Mouse (Mus musculus): ENCODE data around the gene Tubal3.
"Not testable (repeated sequence)": the region's sequence is repeated elsewhere in the genome, so short reads cannot be mapped to it uniquely, and the experiment has no call there.

Tubal3 gene

DNA sequence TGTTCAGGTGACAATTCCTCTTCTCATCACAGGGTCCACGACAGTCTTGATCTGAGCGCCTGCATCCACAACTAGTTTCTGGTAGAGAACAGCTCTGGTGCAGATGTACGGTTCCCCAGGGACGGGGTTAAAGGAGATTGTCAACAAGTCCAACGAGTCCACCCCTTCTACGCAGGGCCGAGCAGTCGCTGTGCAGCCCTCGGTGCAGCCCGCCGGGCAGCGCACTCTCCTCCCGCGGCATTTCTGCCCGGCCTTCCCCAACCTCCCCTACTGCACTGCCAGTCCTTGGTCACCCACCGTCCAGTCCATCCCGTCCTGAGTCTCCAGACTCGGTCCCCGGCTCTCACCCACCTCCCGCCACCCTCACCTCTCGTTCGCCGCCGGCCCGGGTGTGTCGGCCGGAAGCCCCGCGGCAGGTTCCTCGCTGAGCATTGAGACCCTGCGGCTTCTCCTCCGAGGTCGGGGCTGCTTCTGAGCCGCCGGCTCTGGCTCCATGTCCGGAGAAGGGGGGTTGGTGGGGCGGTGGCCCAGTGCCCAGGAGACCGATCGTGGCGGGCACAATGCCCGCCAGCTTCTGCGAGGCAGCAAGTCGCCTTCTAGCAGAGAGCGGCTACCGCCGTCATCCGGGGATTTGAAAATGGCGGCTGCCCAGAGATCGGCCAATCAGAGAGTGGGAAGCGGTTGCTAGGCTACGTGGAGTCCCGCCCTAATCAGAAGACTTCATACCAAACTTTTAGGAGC is at the start of gene Tubal3, which contains the start of gene Net1:
TSS of gene Tubal3 (plus strand) at position 704 of the 741 bp plus-strand sequence.
TSS of gene Net1 (minus strand) at position 650 of the 741 bp plus-strand sequence.
- peak; percentile 56 for DNase-seq (ENCODE audit: low read depth, low spot score)

DNA sequence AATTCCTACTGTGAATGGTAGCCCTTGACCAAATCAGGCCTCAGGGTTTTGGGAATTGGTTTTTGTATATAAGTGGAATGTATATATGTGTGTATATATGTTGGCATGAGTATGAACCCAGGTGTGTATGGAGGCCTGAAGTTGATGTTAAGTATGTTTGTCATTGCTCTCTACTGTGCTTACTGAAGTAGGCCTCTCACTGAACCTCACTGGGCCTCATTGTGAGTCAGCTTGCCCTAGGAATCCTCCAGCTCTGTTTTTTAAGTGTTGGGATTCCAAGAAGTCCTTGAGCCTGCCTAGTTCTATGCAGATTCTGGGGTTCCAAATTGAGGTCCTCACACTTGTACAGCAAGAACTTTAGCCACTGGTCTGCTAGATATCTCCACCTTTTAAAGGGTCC is 48.2 kb upstream of the Tubal3 start:
- DNase-seq (ENCODE audit: low read depth, low spot score): no peak

DNA sequence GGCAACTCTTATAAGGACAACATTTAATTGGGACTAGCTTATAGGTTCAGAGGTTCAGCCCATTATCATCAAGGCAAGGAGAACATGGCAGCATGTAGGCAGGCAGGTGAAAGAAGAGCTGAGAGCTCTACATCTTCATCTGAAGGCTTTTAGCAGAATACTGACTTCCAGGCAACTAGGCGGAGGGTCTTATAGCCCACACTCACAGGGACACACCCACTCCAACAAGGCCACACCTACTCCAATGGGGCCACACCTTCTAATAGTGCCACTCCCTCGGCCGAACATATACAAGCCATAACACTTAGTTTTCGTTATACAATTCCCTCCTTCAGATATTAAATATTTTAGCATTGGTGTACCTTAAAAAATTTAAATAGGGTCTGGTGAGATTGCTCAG is 45.2 kb upstream of the Tubal3 start:
- DNase-seq (ENCODE audit: low read depth, low spot score): no peak

DNA sequence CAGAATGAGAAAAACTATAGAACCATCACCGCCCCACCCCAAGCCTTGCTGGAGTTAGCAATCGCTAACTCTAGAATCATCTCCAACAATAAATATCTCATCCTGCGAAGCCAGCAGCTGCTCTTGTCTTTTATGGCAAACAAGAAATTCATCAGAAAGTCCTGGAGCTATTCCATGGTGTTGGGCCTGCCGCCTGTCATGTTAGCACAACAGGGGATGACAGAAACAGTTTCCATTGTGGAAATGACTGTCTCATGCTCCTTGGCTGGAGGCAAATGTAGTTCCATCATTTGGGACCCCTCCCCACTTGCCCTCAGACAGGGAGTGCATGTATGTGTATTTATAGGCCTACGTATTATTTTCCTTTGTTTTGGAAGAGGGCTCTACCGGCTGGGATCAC is 41.6 kb upstream of the Tubal3 start:
- DNase-seq (ENCODE audit: low read depth, low spot score): no peak

DNA sequence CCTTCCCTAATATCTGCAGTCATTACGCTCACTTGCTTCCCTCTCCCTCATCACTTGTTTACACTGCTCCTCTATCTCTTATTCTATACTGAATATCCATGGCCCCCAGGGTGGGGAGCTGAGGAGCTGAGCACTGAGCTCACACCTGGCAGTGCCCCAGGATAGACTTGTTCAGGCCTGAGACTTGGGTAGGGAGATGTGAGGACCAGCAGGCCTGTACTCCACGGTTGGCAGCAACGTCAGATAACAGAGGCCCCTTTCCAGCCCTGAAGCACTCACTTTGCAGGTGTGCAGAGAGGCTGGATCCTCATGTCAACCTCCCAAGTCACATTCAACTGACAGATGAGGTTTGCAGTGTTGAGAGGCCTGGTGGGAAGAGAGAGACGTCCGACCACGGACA is 40.9 kb upstream of the Tubal3 start:
- no peak for DNase-seq (ENCODE audit: low read depth, low spot score)

DNA sequence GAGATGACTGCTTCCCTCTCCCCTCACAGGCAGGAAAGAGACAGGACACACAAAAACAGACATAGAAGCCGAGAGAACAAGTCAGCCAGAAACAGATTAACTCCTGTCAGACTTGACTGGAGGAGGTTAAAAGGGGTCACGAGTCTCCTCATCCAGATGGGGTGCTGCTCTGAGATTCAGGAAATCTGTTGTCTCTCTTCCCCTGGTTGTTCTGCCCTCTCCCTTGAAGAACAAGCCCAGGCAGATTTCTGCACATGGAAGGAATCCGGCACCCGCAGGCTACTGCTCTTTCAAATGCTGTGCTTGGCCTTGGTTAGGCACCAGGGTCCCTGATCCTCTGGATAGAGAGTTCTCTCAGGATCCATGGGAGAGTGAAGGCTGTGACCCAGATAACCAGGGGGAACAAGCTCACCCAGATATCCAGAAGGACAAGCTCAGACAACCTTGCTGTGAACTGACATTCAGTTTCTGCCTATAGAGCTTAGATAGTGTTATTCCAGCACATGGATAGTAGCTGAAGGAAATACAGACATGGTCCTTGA is 40.3 kb upstream of the Tubal3 start:
- DNase-seq (ENCODE audit: low read depth, low spot score): no peak

DNA sequence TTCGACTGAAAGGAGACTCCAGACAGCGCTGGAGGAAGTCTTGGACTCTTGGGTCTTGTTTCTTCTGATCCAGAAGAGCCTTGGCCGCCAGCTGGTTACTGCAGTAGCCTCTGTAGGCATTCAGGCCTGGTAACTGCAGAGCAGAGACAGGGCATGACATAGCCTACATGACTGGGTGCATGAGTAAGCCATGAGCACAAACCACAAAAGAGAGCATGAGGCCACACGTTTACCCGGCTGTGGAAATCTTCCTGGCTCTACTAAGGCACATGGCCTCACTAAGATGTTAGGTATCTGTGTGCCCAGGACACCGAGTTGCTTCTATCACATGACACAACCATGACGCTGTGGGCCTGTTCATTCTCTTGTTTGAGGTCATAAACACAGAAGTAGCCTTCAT is 31.4 kb upstream of the Tubal3 start:
- no peak for DNase-seq (ENCODE audit: low read depth, low spot score)

DNA sequence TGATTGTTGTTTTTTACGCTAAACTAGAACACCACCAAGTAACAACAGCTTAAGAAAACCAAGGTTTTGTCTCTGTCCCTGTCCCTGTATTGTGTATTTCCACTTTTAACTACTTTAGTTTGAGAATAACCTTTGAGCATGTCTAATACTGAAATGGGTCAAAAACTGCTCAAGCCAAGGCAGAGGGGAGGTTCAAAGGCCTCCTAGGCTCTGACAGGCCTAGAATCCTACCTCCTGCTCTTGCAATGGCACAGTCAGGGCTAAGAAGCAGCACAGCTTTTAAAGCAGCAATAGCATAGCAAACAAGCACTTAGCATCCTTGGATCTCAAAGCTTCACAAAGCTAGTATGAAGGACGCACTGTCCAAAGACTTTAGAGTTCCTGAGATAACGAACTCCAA is 29.0 kb upstream of the Tubal3 start:
- DNase-seq (ENCODE audit: low read depth, low spot score): no peak

DNA sequence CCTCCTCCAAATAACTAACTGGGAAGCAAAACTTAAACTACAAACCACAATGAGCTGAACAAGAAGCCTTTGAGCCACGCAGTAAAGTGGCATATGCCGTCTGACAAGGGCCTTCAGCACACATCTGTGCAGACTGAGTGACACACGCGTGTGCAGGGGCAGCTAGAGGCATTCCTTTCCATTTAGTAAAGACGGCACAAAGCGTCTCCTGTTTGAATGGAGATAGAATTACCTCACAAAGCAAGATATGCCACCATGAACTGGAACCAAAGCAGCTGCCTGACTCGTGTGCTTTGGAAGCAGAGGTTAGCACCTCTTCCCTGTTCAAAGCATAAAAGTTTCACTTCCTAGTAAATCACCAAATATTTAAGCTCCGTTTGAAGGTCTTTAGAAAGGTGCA is 28.0 kb upstream of the Tubal3 start:
- no peak for DNase-seq (ENCODE audit: low read depth, low spot score)

DNA sequence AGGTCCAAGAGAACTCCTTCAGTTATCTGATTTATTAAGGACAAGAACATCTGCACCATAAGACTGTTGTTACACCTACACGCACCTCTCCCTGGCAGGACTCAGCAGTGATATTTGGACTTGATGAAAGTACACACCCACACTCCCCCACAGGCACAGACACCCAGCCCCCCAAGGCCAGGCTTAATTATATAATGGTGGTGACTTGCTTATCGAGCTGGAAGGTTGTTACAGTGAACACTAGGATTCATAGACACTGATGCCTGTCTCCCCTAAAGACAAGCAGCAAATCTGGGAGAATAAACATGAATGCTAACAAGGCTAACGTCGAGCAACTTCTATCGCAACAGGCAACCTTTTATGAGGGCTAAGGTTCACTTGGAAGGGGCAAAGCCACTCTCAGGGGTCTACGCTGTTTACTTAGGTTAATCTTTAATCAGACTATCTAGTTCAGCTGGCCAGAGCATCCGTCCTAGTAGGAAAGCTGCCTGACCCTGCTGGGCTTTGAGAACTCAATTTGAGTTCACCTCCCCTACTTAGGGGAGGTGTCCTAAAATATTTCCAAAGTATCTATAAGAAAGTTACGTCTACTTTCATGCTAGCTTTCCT is 26.5 kb upstream of the Tubal3 start:
- DNase-seq (ENCODE audit: low read depth, low spot score): no peak

DNA sequence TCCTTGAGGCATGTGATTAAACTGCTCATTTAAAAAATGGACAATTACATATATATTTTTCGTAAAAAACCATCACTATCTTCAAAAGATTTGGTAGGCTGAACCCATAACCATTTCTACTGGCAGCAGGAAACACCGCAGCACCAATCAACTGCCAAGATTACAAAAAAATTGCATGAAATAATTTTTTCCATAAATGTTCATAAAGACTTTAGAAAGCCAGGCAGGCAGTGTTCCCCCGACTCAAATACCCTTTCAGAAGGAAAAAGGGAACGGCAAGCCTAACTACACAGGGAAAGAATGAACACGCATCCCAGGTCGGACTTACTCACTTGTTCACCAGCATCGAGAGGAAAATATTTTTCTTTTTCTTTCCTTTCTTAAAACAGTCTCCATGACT is 25.5 kb upstream of the Tubal3 start:
- DNase-seq (ENCODE audit: low read depth, low spot score): no peak

DNA sequence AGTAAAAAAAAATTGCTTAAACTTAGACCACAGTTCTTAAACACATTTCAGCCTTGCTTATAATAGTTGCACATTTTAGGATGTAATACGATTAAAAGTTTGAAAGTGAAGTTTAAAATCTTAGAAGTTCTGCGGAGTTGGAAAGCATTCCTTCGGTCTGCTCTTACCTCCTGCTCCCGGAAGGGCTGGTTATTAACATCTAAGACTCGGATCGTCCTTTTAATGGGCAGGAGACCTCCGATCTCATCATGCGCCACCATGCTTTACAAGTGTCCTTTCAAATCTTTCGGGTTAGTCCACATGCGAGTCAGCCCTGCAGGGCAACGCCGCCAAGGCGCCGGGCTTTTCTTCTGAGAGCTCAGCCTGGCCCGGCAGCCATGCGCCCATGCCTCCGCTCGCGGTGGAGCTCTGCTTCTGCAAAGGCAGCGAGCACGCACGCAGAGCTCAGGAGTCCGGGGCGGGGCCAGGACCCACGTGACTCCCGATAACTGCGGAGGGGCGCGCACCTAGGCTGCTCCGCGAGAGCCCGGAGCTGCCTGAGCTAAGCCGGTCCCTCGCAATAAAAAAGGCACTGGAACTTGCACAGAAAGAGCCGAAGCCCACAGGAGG is 24.8 kb upstream of the Tubal3 start:
- peak; percentile 50 for DNase-seq (ENCODE audit: low read depth, low spot score)

DNA sequence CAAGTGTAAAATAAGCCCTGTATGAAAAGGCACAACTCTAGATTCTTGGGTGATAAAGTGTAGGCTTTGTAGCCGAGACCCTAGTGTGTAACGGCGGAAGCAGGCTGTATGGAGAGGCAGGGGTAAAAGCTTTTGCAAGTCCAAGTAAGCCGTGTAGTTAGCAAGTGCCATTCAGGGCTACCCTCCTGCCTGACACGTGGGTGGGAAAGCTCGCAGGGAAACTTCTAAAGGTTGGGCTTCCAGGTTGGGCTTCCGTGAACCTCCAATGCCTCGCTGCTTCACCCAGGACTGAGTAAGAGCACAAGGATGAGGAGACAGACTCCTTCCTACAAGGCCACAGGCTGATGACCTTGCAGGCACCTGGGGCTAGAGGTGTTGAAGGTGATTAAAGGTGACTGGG is 23.5 kb upstream of the Tubal3 start:
- no peak for DNase-seq (ENCODE audit: low read depth, low spot score)

DNA sequence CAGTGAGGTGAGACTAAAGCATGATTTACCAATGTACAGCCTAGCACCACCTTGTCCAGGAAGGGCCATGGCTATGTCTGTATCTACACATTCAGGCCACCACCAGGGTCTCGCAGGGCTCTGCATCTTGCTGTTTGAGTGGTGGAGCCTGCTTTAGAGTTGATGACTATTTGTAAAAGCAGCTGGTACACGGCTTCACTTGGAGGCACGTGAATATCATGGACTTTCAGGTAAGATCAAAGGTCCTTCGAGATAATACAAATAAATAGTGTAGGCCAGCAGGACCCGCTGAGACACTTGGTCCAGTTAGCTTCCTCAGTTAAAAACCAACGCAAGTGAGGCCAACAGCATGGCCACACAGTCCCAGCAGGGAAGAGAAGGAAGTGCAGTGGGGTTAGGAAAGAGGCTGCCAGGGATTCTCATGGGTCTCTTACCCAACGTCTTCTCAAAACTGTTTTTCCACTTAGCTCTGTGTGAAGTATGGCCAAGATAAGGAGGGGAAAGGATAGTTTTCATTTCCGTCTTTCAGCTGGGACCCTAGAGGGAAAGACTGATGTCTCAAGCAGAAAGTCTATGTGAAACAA is 22.6 kb upstream of the Tubal3 start:
- DNase-seq (ENCODE audit: low read depth, low spot score): no peak

DNA sequence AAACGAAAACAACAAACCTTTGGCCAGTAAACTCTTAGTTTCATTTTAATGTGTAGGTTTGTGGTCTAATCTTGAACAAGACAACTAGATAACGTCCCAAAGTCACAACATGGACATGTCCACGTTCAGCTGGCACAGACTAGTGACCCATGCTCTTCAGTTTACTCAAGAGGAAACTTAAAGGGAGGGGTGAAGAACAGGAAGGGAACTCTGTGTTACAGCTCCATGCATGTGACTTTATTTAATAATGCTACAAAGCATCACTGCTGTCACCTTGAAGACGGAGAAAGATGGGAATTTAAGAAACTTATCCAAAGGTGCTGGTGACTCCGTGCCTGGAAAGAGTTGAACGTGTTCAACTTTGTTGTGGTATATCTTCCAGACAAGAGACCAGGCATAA is 22.0 kb upstream of the Tubal3 start:
- no peak for DNase-seq (ENCODE audit: low read depth, low spot score)

DNA sequence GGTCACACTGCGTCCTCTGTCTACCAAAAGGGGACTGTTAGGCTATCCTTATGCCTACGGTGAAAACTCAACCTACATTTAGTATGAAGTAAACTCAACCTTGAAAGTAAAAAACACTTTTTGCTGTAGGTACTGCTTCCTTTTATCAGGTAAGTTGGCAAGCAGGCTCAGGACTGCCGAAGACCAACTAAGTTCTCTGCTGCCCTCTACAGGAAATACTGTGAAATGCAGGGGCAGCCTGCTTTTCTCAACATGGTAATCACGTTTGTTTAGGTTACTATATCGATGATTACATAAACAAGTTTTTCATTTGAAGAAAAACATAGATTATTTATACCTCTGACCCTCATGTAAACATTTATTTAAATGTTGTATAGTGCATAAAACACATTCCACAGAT is 21.2 kb upstream of the Tubal3 start:
- no peak for DNase-seq (ENCODE audit: low read depth, low spot score)

DNA sequence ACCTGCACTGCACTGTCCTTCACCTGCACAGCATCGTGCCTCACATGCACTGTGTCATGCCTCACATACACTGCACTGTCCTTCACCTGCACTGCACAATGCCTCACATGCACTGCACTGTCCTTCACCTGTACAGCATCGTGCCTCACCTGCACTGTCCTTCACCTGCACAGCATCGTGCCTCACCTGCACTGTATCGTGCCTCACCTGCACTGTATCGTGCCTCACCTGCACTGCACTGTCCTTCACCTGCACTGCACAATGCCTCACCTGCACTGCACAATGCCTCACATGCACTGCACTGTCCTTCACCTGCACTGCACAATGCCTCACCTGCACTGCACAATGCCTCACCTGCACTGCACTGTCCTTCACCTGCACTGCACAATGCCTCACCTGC is 19.9 kb upstream of the Tubal3 start:
- not testable (repeated sequence) for DNase-seq (ENCODE audit: low read depth, low spot score)

DNA sequence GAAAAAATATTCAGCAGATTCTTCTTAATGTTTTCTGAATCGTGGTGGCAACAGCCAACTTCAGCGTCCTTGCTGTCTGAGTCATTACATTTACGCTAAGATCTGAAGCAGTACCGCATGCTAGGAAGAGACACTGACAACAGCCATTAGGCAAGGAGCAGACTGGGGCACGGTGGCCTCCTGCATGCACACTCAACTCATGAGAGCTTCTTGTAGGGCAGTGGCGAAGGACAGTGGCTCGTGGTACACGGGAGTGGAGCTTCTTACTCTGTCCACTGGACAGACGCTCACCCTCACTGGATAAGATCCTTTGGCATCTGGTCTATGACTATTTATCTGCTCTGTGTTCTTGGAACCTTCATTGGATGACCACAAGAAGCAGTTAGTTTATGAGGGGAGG is 18.8 kb upstream of the Tubal3 start:
- no peak for DNase-seq (ENCODE audit: low read depth, low spot score)

DNA sequence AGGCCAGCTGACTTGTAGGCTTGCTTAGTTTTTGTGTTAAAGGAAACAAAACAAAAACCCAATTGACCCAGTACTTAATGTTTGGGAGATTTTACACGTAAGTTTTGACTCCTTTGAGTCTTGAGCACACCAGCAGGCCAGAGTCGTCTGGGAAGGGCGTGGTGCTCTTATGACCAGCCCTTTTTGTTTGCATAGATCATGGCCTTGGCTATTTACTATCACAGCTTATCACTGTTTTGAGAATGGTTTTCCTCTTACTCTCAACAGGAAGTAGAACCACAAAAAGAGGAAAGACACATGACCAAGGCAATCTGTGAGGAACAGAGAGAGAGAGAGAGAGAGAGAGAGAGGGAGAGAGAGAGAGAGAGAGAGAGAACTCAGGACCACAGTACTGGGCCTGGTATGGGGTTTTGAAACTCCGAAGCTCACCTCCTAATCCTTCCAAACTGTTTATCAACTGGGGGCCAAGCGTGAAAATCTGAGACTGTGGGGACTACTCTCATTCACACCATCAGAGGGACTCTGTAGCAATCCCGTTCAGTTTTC is 10.8 kb upstream of the Tubal3 start:
- no peak for DNase-seq (ENCODE audit: low read depth, low spot score)

DNA sequence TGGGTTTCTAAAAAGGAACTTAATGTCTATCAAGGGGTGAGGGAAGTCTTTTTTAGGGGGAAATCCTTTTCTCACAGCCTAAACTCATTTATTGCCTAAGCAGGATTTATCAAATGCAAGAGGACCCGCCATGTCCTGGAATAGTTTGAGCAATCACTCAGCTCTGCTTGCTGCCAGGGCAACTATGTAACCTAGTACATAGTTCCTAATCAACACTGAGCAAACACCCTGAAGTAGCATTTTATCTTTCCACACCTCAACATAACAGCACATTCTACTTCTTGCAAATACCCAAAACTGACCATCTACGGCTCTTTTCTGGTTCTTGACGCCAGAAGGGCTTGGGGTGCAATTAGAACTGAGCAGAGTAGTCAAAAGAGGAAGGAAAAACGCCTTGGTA is 9.8 kb upstream of the Tubal3 start:
- DNase-seq (ENCODE audit: low read depth, low spot score): no peak

DNA sequence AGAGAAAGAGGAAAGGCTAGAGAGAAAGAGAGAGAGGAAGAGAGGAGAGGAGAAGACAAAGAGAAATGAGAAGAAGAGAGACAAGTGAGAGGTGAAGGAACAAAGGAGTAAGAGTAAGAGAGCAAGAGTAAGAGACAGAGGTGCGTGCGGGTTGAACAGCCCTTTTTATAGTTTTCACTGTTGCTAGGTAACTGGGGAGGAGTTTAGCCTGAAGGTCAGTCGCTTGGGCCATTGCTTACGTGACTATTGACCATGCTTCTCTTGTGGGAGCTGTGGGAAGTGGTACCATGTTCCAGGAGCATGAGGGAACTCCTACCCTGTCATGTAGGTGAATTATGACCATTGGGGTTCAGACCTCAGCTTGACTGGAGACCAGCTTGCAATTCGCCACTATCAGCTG is 7.7 kb upstream of the Tubal3 start:
- DNase-seq (ENCODE audit: low read depth, low spot score): no peak

DNA sequence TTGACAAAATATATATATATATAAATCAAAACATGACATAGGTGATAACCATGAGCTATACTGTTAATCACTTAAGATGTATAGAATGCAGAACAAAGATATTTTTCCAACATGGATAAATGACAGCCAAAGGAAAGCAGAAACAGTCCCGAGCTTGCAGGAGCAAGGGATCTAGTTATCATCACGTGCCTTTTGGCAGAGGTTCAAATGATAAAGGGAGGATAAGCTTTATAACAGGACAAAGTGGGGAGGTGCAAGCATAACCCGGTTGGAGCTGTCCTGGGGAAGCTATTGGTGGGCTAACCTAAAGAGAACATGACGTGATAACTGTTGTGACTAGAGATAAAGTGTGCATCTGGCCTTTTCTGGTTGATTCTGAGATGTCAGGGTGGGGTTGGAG is 4.6 kb upstream of the Tubal3 start:
- DNase-seq (ENCODE audit: low read depth, low spot score): no peak
